Mouse (Mus musculus) lung, postnatal 4 days (tissue): ENCODE measurements around the gene Fbxo17.

Experiments
- DNase-seq, 2 experiments: peaks; one replicate each; pipeline ENCODE4 v3.0.0; 2021

Fbxo17 gene

DNA sequence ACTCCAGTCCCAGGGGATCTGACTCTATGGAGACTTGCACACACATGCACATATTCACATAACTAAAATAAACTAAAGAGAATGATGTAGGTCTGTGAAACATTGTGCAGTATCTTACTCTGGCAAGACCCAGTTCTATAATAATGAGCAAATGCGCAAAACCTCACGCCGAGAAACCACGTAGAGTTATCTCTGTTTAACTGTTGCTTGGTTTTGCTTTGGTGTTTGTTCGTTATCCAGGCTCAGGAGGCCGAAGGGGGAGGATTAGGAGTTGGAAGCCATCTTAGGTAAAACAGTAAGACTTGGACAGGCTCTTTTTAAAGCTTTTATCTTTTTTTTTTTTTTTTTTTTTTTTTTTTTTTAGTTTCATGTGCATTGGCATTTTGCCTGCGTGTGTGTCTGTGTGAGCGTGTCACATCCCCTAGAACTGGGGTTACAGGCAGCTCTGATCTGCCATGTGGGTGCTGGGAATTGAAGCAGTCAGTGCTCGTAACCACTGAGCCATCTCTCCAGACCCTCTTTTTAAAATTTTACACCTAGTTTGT, 52.9 kb downstream of the Fbxo17 start:
- DNase-seq = no peak

DNA sequence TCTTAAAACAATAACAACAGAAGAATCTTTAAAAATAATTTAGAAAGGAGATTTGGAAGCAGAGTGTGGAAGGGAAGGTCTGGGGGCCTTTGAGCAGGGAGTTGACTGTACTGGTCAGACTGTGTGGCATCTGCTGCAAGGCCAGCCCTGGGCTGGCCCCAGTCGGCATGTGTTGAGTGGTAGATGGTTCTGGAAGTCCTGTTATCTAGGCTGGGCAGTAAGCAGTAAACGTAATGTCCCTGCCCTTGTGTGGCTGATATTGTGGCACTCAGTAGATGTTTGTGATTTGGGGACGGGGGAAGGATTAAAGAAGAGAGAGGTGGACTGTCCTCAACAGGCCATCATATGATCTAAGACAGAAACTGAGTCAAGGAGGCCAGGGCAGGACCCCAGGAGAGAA, 53.7 kb downstream of the Fbxo17 start:
- DNase-seq = no peak

DNA sequence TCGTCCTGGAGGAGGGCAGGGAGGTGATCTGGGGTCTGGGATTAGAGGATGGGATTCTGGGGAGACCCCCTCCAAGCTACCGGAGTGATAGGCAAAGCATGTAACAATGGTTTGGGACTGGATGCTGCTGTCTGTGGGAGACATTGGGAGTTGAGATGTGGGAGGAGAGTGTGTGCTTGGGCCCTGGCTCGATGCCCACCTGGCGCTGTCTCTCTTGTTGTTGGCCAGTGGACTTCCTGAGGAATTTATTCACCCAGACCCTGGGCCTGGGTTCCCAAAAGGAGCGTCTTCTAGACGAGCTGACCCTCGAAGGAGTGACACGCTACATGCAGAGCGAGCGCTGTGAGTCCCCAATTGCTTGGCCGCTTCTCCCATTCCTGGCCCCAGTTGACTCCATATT, 55.3 kb downstream of the Fbxo17 start:
- peak in 1 of 2 experiments; percentile 51 for DNase-seq

DNA sequence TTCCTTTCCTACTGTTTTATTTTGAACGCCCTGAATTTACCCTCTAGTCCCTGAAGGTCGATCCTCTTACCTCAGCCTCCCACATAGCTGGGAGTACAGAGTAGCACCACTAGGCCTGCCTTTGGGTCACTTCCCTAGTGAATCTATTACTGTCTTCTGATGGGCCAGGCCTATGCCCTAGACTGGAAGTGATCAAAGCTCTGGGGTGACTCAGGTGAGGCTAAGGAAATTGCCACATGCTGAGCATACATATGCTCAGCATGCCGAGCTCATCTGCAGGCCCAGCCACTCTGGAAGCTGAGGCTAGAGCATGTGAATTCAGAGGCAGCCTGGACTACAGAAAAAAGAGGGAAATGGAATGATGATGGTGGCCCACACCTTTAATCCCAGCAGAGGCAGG, 56.6 kb downstream of the Fbxo17 start:
- no peak for DNase-seq

DNA sequence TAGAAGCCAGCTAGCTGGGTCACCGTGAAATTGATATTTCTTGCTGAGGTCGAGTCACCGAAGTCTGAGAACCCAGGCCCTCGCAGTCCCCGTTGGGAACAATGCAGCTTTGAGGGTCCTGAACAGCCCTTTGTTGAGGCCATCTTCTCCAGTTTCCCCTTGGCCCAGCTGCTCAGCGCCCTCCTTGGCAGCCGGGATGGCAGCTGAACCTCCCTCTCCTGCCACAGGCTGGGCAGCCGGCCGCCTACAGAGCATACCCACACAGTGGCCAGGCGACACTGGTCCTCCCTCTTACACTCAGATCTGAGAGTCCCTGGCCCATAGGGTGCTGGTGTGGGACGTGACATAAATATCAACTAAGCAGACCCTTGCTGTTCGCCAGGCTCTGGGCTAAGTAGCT, 57.6 kb downstream of the Fbxo17 start:
- DNase-seq = no peak

DNA sequence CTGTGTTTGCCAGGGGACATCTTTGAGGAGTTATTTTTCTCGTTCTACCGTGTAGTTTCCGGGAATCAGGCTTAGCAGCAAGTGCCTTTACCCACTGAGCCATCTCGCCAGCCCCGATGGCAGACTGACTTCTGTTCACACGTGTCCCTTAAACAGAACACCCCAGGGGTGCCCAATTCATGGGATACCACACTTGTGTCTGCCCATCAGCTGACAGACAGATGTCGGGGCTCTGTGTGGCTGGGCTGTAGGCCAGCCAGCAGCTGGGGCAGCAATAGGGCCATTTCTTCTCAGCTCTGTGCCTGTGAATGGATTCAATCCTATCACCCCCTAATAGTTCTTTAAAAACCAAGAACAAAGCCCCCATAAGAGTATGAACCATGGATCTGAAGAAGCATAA, 58.5 kb downstream of the Fbxo17 start:
- DNase-seq = no peak

DNA sequence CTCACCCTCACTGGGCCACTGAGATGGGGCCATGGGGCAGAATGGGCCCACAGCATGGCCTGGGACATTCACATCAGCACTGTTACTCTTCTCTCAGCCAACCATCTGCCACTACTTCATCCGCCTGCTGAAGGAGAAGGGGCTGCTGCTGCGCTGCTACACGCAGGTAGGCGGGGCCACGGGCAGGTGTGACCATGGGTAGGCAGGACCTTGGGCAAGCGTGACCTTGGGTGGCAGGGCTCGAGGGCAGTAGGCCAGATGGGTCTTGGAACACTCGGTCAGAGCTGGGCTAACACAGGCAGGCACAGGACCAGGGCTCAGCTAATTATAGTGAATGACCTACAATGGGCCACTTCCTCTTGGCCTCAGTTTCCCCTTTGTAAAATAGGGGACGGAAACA, 62.2 kb downstream of the Fbxo17 start:
- DNase-seq = no peak

DNA sequence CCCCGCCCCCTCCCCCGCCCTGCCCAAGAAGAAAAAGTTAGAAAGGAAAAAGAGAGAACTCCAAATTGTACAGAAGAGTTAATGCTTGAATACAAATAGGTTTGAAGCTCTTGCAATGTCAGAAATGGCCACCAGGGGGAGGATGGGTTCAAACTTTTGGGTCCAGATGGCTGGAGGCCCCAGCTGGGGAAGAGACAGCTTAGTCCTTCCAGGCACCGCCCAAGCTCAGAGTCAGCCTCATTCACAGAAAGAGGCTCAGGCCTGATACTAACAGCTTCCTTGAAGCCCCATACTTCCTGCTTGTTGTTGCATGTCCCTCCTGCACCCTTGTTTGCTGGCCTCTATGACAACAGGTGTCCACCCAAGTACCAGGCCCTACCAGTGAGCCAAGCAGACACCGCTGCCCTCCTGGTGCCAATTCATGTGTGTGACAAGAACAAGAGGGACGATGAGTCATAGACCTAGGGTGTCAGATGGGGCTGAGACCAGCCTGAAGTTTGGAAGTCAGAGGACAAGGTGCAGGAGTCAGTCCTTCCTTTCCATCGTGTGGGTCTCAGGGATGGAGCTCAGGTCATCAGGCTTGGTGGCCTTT, 63.6 kb downstream of the Fbxo17 start:
- DNase-seq = peak; percentile 84 to 90

DNA sequence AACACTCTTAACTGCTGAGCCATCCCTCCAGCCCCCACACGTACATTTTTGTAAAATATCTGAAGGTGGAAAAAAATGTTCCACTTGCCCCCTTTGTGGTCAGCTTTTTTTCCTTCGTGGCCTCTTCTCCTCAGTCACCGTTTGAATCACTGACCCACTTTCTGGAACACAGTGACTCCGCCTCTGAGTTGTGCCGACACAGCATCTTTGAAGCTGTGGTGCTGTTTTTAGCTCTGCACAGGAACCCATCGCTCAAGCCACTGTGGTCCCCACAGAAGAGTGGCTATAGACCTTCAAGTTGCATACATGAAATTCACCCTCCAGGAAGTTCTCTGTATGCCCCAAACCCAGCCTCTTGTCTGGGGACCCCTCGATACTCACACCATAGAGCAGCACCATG, 64.3 kb downstream of the Fbxo17 start:
- no peak for DNase-seq

DNA sequence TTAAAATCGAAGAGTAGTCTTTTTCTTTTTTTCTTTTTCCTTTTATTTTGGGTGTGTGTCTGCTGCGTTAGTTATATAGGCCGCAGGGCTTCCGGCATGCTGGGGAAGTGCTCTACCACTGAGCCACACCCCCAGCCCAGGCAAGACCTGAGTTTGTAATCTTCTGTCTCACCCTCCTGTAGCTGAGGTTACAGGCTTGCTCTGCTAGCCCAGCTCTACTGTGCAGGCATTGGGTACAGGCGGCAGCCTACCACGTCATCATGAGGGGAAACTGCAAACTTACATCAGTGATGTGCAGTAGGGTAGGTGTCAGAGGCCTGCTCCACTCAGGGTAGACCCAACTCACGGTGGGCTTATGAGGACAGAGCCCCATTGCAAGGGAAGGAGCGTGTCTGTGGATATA, 64.7 kb downstream of the Fbxo17 start:
- DNase-seq = peak; percentile 41 to 54

DNA sequence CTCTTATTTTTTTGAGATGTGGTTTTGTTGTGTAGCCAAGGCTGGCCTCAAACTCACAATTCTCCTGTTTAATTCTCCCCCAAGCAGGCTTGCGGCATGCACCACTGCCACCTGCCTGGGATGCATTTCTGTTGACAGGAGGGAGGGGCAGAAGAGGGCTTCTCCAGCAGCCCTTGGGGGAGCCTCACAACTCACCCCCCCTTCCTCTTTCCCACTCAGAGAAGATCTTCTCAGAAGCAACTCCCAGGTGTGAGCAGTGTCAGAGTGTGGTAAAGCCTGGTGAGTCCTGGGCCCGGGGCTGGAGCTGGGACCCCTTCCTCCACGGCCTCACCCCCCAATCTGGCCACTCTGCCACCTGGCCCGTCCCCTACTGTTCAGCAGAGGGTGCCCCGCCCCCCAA, 68.6 kb downstream of the Fbxo17 start:
- DNase-seq = no peak
